Mouse (Mus musculus) splenic B cell, adult 2 months (primary cell): Measurements from ENCODE around the gene Ccdc155.
"Not testable (repeated sequence)": the region's sequence is repeated elsewhere in the genome, so short reads cannot be mapped to it uniquely, and the experiment has no call there.

Experiments used
- DNase-seq: peaks from one replicate; pipeline ENCODE4 v3.0.0-alpha.2; 2011; ENCODE audit warnings: low read depth, low spot score
- H3K27me3 ChIP-seq: 2 replicates; pipeline ENCODE4 v1.6.1; 2012; ENCODE audit warnings: mild to moderate bottlenecking, low read length, moderate library complexity, mixed read lengths; ENCODE audit not compliant: control insufficient read depth, poor library complexity, insufficient read depth, severe bottlenecking
- H3K36me3 ChIP-seq: 2 replicates; pipeline ENCODE4 v1.6.1; 2012; ENCODE audit warnings: mild to moderate bottlenecking, low read length, moderate library complexity, mixed read lengths; ENCODE audit not compliant: control insufficient read depth, poor library complexity, insufficient read depth, severe bottlenecking

Ccdc155 gene

GRCm38 (mm10) chr7:45189600-45189999 lies 15.1 kb downstream of the Ccdc155 start:
- no peaks in the 10 kb centered on the region for H3K36me3 ChIP-seq
- H3K27me3 ChIP-seq, result no peaks in the 10 kb centered on the region
- no peak for DNase-seq

GRCm38 (mm10) chr7:45185921-45186320 lies 18.8 kb downstream of the Ccdc155 start:
- Histone ChIP-seq H3K27me3 (no peaks in the 10 kb centered on the region), H3K36me3 (no peaks in the 10 kb centered on the region)
- DNase-seq, result no peak

- no peaks in the 10 kb centered on the region for H3K27me3 ChIP-seq
- DNase-seq, result no peak
- H3K36me3 ChIP-seq, result no peaks in the 10 kb centered on the region
These were observed 21.0 kb downstream of the Ccdc155 start for GRCm38 (mm10) chr7:45183672-45184071.

GRCm38 (mm10) chr7:45182606-45183005 lies 22.1 kb downstream of the Ccdc155 start:
- Histone ChIP-seq H3K36me3 (no peaks in the 10 kb centered on the region), H3K27me3 (no peaks in the 10 kb centered on the region)
- DNase-seq, result no peak

GRCm38 (mm10) chr7:45182199-45182601 lies 22.5 kb downstream of the Ccdc155 start:
- Histone ChIP-seq H3K27me3 (no peaks in the 10 kb centered on the region), H3K36me3 (no peaks in the 10 kb centered on the region)
- peak; percentile 92 for DNase-seq

GRCm38 (mm10) chr7:45181540-45181939 lies 23.2 kb downstream of the Ccdc155 start:
- H3K27me3 ChIP-seq, result no peaks in the 10 kb centered on the region; the same call in 1 of the 2 replicates
- DNase-seq, result peak; percentile 22
- no peaks in the 10 kb centered on the region for H3K36me3 ChIP-seq

- H3K27me3 ChIP-seq, result no peaks in the 10 kb centered on the region; the same call in 1 of the 2 replicates
- DNase-seq, result no peak
- H3K36me3 ChIP-seq, result no peaks in the 10 kb centered on the region
These were observed 23.7 kb downstream of the Ccdc155 start, which contains the start of gene Pth2 for GRCm38 (mm10) chr7:45180896-45181477. TSS of gene Pth2 (plus strand) at chr7:45180995.

- H3K36me3 ChIP-seq, result no peaks in the 10 kb centered on the region
- no peak for DNase-seq
- no peaks in the 10 kb centered on the region; the same call in 1 of the 2 replicates for H3K27me3 ChIP-seq
These were observed 25.2 kb downstream of the Ccdc155 start, which contains the start of gene Gfy for GRCm38 (mm10) chr7:45179469-45179868. TSS of gene Gfy (minus strand) at chr7:45179569.

- no peak for DNase-seq
- no peaks in the 10 kb centered on the region for H3K36me3 ChIP-seq
- H3K27me3 ChIP-seq, result no peaks in the 10 kb centered on the region; the same call in 1 of the 2 replicates
These were observed 26.1 kb downstream of the Ccdc155 start for GRCm38 (mm10) chr7:45178550-45178949.

GRCm38 (mm10) chr7:45176356-45176755 lies 28.3 kb downstream of the Ccdc155 start:
- no peak for DNase-seq
- no peaks in the 10 kb centered on the region; the same call in 1 of the 2 replicates for H3K27me3 ChIP-seq
- no peaks in the 10 kb centered on the region for H3K36me3 ChIP-seq

GRCm38 (mm10) chr7:45175929-45176328 lies 28.8 kb downstream of the Ccdc155 start:
- Histone ChIP-seq H3K27me3 (no peaks in the 10 kb centered on the region; the same call in 1 of the 2 replicates), H3K36me3 (no peaks in the 10 kb centered on the region)
- no peak for DNase-seq

- H3K36me3 ChIP-seq, result no peaks in the 10 kb centered on the region
- DNase-seq, result no peak
- no peaks in the 10 kb centered on the region; the same call in 1 of the 2 replicates for H3K27me3 ChIP-seq
These were observed 29.3 kb downstream of the Ccdc155 start for GRCm38 (mm10) chr7:45175398-45175797.

- Histone ChIP-seq H3K36me3 (no peaks in the 10 kb centered on the region), H3K27me3 (no peaks in the 10 kb centered on the region; the same call in 1 of the 2 replicates)
- DNase-seq, result no peak
These were observed 30.0 kb downstream of the Ccdc155 start for GRCm38 (mm10) chr7:45174567-45175280.

- not testable (repeated sequence) for H3K36me3 ChIP-seq, H3K27me3 ChIP-seq
- peak; percentile 75 for DNase-seq
These were observed 30.9 kb downstream of the Ccdc155 start for GRCm38 (mm10) chr7:45173772-45174171.

GRCm38 (mm10) chr7:45172974-45173373 lies 31.7 kb downstream of the Ccdc155 start:
- no peaks in the 10 kb centered on the region for H3K36me3 ChIP-seq
- H3K27me3 ChIP-seq, result no peaks in the 10 kb centered on the region; the same call in 1 of the 2 replicates
- peak; percentile 62 for DNase-seq
